Mouse (Mus musculus) liver, adult 2 months (tissue): Measurements from ENCODE around the gene Tsg101.

Source experiments
- CTCF ChIP-seq: fragments of 200-500 bp; IDR thresholded peaks from 2 replicates; pipeline ENCODE4 v1.5.1; 2011; ENCODE audit warnings: low read depth, low read length, control low read depth
- POLR2A ChIP-seq: fragments of 200-500 bp; IDR thresholded peaks from 2 replicates; pipeline ENCODE4 v1.6.1; 2011; ENCODE audit warnings: low read length, control low read depth; ENCODE audit not compliant: insufficient read depth; ENCODE audit errors: extremely low read depth

DNA sequence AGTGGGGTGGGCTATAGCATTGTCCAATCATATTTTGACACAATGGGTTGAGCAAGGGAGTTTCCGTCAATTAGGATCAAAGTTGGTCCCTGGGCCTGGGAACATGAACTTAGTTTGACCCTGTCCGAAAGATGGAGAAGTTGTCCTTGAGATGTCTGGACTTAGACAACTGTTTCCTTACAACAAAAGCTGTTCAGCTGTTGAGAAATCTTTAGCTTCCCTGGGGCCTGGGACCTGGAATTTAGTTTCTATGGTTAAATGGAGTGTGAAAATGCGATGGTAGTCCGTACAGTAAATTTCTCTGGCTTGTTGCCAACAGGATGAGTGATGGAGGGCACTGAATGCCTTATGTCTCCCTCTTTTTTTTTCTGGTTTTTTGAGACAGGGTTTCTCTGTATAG, 2.3 kb upstream of the Tsg101 start:
- TF ChIP-seq CTCF (no peak), POLR2A (no peak)
